In the genomic region with DNA sequence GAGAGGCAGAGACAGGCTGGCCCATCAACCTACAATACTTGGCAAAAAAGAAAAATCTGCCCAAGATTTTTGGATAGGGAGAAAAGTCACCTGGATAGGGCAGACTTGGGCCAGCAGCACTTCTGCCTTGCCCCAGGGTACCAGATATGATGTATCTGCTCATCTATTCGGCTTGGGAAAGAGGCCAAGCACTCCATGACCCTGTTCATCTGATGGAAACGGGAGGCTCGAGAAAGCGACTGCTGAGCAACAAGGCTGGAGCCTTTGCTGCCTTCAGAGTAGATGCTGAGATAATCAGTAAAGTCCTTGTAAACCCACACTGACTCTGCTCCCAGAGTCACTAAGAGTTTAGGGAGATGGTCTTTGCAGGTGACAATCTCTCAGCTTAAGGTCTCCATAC, we compare ENCODE assay signal across 8 mouse cellular contexts. TPM values are rescaled to one million over a fixed set of nuclear protein-coding genes. Genes with fewer than 3 reads are reported as not detected.
DNase-seq lines count a peak whose midpoint lies in the region; ATAC-seq lines count a peak whose summit lies in the region.

No protein-coding gene starts in this region.

- H3K9me3 ChIP-seq in midbrain, embryonic 10.5 days (replicated peaks) = peaks cover 9% of the 10 kb centered on the region
- H3K9me3 ChIP-seq in midbrain, embryonic 11.5 days (ENCODE audit: control insufficient read depth, low read length) = no peaks in the 10 kb centered on the region
- H3K9me3 ChIP-seq in limb, embryonic 13.5 days = peaks cover 4% of the 10 kb centered on the region; the same call in 1 of the 2 replicates
- peaks cover 4% of the 10 kb centered on the region; the same call in 1 of the 2 replicates for H3K9me3 ChIP-seq in stomach, embryonic 16.5 days (replicated peaks; ENCODE audit: control insufficient read depth, low read length)

- H3K27ac ChIP-seq in midbrain, embryonic 10.5 days (replicated peaks) = peak overlapping the region; percentile 93
- H3K27ac ChIP-seq in midbrain, embryonic 11.5 days (ENCODE audit: low read depth, low read length) = no peak overlapping the region
- H3K27ac ChIP-seq in limb, embryonic 13.5 days = no peak overlapping the region
- H3K27ac ChIP-seq in stomach, embryonic 16.5 days (ENCODE audit: low read length) = no peak overlapping the region

- H3K4me3 ChIP-seq in midbrain, embryonic 10.5 days = peak overlapping the region; percentile 72; the same call in 1 of the 2 replicates
- no peak overlapping the region for H3K4me3 ChIP-seq in midbrain, embryonic 11.5 days (ENCODE audit: low read depth, low read length)
- H3K4me3 ChIP-seq in limb, embryonic 13.5 days = peak overlapping the region; percentile 61
- H3K4me3 ChIP-seq in stomach, embryonic 16.5 days (replicated peaks; ENCODE audit: low read length) = peak overlapping the region; percentile 64; the same call in 1 of the 2 replicates

- H3K36me3 ChIP-seq in midbrain, embryonic 10.5 days = peaks cover 53% of the 10 kb centered on the region
- H3K36me3 ChIP-seq in midbrain, embryonic 11.5 days (ENCODE audit: control insufficient read depth, insufficient read depth, low read length) = peaks cover 24% of the 10 kb centered on the region
- H3K36me3 ChIP-seq in limb, embryonic 13.5 days = peaks cover 33% of the 10 kb centered on the region
- peaks cover 18% of the 10 kb centered on the region for H3K36me3 ChIP-seq in stomach, embryonic 16.5 days (ENCODE audit: control insufficient read depth, insufficient read depth, low read length)

- 95% methylated on average over 4 of the region's 4 CpGs for WGBS in midbrain, embryonic 10.5 days
- 92% methylated on average over 4 of the region's 4 CpGs for WGBS in midbrain, embryonic 11.5 days
- WGBS in limb, embryonic 13.5 days = 88% methylated on average over 4 of the region's 4 CpGs
- WGBS in stomach, embryonic 16.5 days = 86% methylated on average over 4 of the region's 4 CpGs

- H3K9ac ChIP-seq in midbrain, embryonic 11.5 days (ENCODE audit: low read length) = no peak overlapping the region
- H3K9ac ChIP-seq in limb, embryonic 13.5 days = peak overlapping the region; percentile 82; the same call in 1 of the 2 replicates
- H3K9ac ChIP-seq in stomach, embryonic 16.5 days (ENCODE audit: low read length) = peak overlapping the region; percentile 76

- ATAC-seq in midbrain, embryonic 11.5 days (ENCODE audit: low FRiP score) = no peak
- ATAC-seq in limb, embryonic 13.5 days (ENCODE audit: low FRiP score, low read depth) = no peak
- ATAC-seq in stomach, embryonic 16.5 days (ENCODE audit: insufficient read depth, low FRiP score) = no peak

- H3K4me2 ChIP-seq in midbrain, embryonic 11.5 days = no peak overlapping the region; the same call in 1 of the 2 replicates
- peak overlapping the region; percentile 81 for H3K4me2 ChIP-seq in limb, embryonic 13.5 days (replicated peaks)
- peak overlapping the region; percentile 59 for H3K4me2 ChIP-seq in stomach, embryonic 16.5 days (ENCODE audit: low read depth, low read length)

- peak; percentile 30 for DNase-seq in cerebellum, adult 8-10 months
- DNase-seq in cerebellum, postnatal 36 days = no peak
- no peak for DNase-seq in midbrain, embryonic 10.5 days (ENCODE audit: low spot score)
- no peak for DNase-seq in midbrain, embryonic 11.5 days (ENCODE audit: low spot score, missing footprints)
- DNase-seq in gastrocnemius, postnatal 25 days = no peak
- no peak for DNase-seq in gastrocnemius, postnatal 36 days

- intact Hi-C loops in gastrocnemius, postnatal 36 days (cut with DNase I) = no loop called here

- H3K4me1 ChIP-seq in midbrain, embryonic 10.5 days = peaks cover 41% of the 10 kb centered on the region
- peaks cover 13% of the 10 kb centered on the region for H3K4me1 ChIP-seq in midbrain, embryonic 11.5 days (ENCODE audit: control insufficient read depth, insufficient read depth, low read length)
- H3K4me1 ChIP-seq in limb, embryonic 13.5 days = peaks cover 30% of the 10 kb centered on the region
- peaks cover 25% of the 10 kb centered on the region for H3K4me1 ChIP-seq in stomach, embryonic 16.5 days (ENCODE audit: control insufficient read depth, insufficient read depth, low read length)

- H3K27me3 ChIP-seq in midbrain, embryonic 10.5 days (ENCODE audit: low read depth, poor library complexity, severe bottlenecking) = no peaks in the 10 kb centered on the region
- no peaks in the 10 kb centered on the region for H3K27me3 ChIP-seq in midbrain, embryonic 11.5 days (ENCODE audit: control insufficient read depth, insufficient read depth, low read length)
- no peaks in the 10 kb centered on the region for H3K27me3 ChIP-seq in limb, embryonic 13.5 days
- H3K27me3 ChIP-seq in stomach, embryonic 16.5 days (ENCODE audit: control insufficient read depth, insufficient read depth, low read length) = no peaks in the 10 kb centered on the region

RNA-seq across cellular contexts. Expression of gene Dbi, which starts 1.5 kb away (rescaled TPM):
- polyA plus RNA-seq in midbrain, embryonic 10.5 days (2016; fragmentation: Nextera tagmentation; extraction: Ambion mirVana) = 767 and 805 TPM in 2 replicates
- polyA plus RNA-seq in midbrain, embryonic 11.5 days (2014; fragmentation: Nextera tagmentation; extraction: Ambion mirVana) = 690 and 715 TPM in 2 replicates
- polyA plus RNA-seq in limb, embryonic 13.5 days (2015; fragmentation: Nextera tagmentation; extraction: Ambion mirVana) = 605 and 606 TPM in 2 replicates
- polyA plus RNA-seq in stomach, embryonic 16.5 days (2015; fragmentation: Nextera tagmentation; extraction: Ambion mirVana) = 893 and 962 TPM in 2 replicates
- 100 to 1,000 TPM; 177 to 210 TPM for total RNA-seq in gastrocnemius, postnatal 25 days (2021)
- 100 to 1,000 TPM; 143 to 145 TPM for total RNA-seq in gastrocnemius, postnatal 36 days (2021)

RNA-seq across cellular contexts. Expression of gene 3110009E18Rik, which starts 1.6 kb away (rescaled TPM):
- 22.3 and 27.2 TPM in 2 replicates for polyA plus RNA-seq in midbrain, embryonic 10.5 days (2016; fragmentation: Nextera tagmentation; extraction: Ambion mirVana)
- polyA plus RNA-seq in midbrain, embryonic 11.5 days (2014; fragmentation: Nextera tagmentation; extraction: Ambion mirVana) = 26.4 and 27.1 TPM in 2 replicates
- polyA plus RNA-seq in limb, embryonic 13.5 days (2015; fragmentation: Nextera tagmentation; extraction: Ambion mirVana) = 18.9 and 20.9 TPM in 2 replicates
- 11.9 and 13.2 TPM in 2 replicates for polyA plus RNA-seq in stomach, embryonic 16.5 days (2015; fragmentation: Nextera tagmentation; extraction: Ambion mirVana)
- 1 to 10 TPM; 4.9 to 5.4 TPM for total RNA-seq in gastrocnemius, postnatal 25 days (2021)
- 1 to 10 TPM; 3.2 to 4.8 TPM for total RNA-seq in gastrocnemius, postnatal 36 days (2021)

RNA-seq across cellular contexts. Expression of gene Tmem37, which starts 45.5 kb away (rescaled TPM):
- polyA plus RNA-seq in midbrain, embryonic 10.5 days (2016; fragmentation: Nextera tagmentation; extraction: Ambion mirVana) = 6.6 and 7.4 TPM in 2 replicates
- 6.8 and 7.3 TPM in 2 replicates for polyA plus RNA-seq in midbrain, embryonic 11.5 days (2014; fragmentation: Nextera tagmentation; extraction: Ambion mirVana)
- polyA plus RNA-seq in limb, embryonic 13.5 days (2015; fragmentation: Nextera tagmentation; extraction: Ambion mirVana) = 6.7 and 7.6 TPM in 2 replicates
- 19.4 and 24.8 TPM in 2 replicates for polyA plus RNA-seq in stomach, embryonic 16.5 days (2015; fragmentation: Nextera tagmentation; extraction: Ambion mirVana)
- total RNA-seq in gastrocnemius, postnatal 25 days (2021) = 10 to 100 TPM; 11.2 to 16.5 TPM
- total RNA-seq in gastrocnemius, postnatal 36 days (2021) = 10 to 100 TPM in 1 of 2 experiments, 1 to 10 TPM in 1; 8.5 to 13.7 TPM
